Mouse (Mus musculus): Measurements from ENCODE around the gene Aig1.
A peak's percentile ranks its signal among the peaks of the same experiment; 100 is the strongest.
"Not testable (repeated sequence)": the region's sequence is repeated elsewhere in the genome, so short reads cannot be mapped to it uniquely, and the experiment has no call there.

Aig1 gene

DNA sequence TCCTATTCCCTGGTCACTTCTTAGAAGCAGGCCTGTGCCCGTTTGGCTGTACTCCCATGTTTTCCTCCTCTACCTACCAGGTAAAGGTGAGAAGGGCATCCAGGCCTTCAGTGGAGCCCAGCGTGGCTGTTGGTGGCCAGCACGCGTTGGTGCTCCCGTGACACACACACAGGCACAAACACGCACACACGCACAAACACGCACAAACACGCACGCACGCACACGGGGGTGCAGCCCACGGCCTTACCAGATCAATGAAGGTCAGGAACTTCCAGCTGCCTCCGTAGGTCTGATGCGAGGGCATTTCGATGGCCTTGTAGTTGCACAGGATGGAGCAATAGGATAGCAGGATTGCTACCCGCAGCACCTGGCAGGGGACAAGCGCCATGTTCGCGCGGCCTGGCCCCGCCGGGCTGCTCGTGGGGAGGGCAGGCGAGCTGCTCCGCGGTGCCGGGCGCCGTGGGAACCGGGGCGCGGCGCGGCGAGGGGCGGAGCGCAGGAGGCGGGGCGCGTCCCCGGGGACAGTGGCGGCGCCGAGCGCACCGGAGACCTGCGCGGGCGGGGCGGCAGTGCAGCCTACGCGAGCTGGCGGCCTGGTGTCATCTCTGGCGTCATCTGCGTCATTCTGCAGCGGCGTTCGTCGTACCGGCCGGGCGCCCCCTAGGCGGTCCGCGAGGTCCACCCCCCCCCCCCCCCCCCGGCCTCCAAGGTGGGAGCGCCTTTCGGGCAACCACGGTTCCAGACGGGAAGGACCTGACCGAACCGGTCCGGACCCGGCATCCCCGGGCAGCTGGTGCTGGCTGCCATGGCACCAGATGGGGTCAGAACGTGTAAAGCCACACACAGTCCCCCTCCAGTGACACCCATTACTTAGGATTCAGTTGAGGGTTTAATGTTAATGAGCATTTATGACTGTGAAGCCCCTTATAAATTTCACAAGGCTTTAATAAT is at the start of gene Aig1:
Aig1 (minus strand) TSS at position 610 of the 951 bp plus-strand sequence.
- peak; percentile 87 for DNase-seq

DNA sequence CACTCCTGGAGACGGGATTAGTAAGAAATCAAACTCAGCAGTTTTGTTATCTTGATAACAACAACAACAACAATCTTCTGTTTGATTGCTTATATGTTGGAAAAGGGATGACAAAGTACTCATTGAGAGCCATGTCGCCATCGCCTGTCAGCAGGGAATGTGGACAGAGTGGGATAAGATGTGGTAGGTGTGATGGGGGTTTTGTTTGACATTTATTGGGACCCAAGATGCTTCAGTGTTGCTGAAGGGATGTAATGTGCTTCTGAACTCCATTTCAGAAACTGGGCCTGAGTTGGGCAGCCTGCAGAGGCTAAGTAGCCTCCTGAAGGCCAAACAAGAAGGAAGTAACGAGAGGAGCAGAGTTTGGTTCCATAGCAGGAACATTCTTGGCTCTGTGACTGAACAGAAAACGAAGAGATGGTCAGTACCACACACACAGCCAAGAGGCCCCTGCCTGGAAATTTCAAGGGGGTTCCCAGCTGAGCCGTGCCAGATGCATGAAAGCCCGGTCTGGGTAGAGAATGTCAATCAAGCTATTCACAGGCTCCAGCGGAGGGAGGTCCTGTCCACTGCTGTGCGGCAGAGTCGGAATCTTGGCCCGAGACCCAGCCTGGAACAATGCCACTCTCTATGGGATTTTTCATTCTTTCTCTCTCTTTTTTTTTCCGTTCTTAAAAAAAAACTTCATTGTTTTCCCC is 48.0 kb upstream of the Aig1 start:
- no peak for DNase-seq

DNA sequence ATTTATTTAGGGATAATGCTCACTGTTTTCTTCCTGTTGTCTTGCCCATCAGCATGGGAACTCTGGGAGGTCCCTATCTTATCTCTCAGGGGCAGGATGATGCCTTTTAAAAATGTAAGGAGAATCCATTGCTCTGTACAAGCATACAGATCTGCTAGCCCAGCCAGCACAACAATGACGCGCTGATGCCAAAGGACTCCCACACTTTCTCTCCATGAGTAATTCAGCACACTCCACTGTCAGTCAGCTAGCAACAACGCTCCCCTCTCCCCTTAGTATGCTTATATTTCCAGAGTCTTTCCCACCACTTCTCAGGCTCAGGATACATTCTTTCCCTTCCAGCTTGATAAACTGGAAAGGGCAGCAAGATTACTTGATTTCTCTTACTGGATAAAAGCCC is 46.4 kb upstream of the Aig1 start:
- no peak for DNase-seq

GRCm38 (mm10) chr10:13913689-13914088 is 44.9 kb upstream of the Aig1 start:
- no peak for DNase-seq

GRCm38 (mm10) chr10:13906261-13906741 is 37.5 kb upstream of the Aig1 start:
- no peak for DNase-seq

DNA sequence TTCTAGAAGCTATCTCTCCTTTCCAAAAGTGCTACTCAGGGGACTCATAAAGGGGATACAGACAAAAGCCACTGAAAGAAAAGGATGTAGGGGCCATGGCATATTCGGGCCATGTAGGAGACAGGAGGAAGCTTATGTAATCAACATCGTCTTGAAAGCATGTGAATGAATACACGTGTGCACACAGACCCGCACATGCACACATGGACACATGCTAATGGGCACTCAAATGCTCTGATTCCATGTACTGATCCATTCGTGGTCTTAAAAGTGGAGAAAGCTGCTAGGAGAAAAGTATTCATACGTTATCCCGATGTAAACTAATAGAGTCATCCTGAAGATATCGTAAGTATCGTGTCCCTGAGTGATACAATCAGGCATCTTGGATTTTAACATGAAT is 36.8 kb upstream of the Aig1 start:
- no peak for DNase-seq

DNA sequence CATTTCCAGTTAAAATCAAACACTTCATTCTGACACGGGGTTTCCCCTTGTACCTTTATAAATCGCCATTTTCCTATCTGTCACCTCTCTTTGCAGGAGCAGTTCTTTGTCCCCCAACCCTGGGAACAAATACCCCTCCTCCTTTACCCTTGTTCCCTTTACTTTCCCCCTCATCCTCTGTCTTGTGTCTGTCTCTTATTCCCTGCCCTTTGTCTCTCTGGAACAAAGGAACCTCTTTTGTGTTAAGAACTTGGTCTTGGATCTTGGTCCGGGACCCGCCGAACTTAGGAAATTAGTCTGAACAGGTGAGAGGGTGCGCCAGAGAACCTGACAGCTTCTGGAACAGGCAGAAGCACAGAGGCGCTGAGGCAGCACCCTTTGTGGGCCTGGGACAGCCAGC is 24.0 kb upstream of the Aig1 start:
- DNase-seq, result not testable (repeated sequence)

DNA sequence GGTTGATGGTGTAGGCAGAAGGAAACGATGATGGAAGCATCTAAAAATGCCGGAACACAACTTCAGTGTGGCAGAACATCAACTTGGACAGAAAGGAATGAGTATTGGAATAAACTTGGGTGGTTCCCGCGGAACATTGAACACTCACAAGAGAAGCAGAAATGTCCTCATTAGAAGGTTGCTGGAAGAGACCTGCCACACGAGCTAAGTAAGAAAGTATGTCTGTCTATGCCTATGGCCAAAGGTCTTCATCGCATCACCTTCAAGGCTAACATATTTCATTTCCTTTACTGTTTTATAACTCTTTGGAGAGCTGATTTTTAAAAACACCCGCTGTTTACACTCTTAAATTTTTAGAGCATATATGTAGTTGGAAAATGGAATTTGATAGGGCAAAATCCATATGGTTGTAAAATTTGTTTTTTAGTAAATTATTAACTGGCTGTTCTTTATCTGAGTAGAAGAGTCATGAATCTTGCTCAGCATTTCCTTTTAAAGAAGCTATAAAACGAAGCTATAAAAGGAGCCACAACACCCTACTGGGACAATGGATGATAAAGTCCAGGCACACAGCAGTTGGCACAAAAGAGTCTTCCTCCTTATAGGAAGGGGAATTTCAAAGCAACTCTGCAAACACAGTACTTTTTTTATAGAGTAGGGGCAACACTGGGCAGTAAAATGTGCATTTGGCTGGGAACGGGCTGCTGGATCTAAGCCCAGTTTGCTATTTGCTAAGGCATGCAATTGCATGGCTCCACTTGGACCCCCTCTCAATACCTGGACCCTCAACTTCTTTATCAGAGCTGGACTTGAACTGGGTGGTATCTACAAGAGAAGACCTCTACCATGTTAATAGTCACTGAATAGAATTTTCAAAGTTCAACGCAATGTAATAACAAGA is 14.4 kb upstream of the Aig1 start:
- DNase-seq, result no peak

DNA sequence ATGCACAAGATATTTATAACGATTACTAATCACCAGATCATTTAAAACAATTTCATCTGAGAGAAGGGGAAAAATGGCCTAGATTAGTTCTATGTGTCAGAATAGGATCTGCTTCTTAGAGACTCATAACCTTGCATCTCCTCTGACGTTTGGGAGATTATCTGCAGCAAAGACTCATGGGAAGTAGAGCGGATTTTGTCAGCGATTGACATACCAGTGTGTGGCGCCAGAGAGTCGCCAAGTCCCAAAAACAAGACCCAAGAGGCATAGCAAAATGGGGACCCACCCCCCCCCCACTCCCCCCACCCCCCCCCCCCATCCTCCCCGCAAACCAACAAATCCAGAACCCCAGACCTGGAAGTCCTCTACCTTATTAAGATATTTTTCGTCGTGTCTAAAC is 13.7 kb upstream of the Aig1 start:
- no peak for DNase-seq

DNA sequence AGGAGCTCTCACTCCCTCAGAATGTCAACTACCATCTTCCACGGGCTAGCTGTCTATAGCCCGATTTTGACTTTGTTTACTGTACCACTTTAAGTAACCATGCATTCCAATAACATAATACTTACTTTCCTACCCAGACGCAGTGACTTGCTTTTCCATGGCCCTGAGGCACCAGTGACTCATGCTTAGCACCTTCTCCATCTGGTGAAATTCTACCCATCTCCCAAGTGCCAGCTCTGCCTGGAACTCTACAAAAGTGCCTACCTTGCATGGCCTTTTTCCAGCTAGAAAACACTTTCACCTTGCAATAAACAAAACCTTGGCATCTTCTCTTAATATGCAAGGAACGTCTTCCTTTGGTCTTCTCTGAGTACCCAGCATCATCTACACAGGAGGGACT is 9.9 kb upstream of the Aig1 start:
- DNase-seq, result no peak

GRCm38 (mm10) chr10:13875038-13875420 is 6.2 kb upstream of the Aig1 start:
- no peak for DNase-seq

- DNase-seq, result peak; percentile 61
These were observed 5.7 kb upstream of the Aig1 start for GRCm38 (mm10) chr10:13874301-13875037.

DNA sequence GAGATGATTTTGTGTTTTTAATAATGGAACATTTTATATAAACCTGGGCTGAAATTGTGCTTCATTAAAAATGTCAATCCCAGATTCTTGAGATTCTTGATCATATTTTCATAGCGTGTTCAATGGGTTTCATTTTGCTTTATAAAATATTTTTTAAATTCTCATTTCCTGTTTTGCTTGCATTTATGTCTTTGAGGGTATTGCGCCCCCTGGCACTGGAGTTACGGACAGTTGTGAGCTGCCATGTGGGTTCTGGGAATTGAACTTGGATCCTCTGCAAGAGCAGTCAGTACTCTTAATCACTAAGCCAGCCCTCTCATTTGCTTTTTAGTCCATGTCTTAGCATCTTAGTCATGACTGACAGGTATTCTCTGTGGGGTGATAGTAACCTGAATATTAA is 1.8 kb upstream of the Aig1 start:
- no peak for DNase-seq

DNA sequence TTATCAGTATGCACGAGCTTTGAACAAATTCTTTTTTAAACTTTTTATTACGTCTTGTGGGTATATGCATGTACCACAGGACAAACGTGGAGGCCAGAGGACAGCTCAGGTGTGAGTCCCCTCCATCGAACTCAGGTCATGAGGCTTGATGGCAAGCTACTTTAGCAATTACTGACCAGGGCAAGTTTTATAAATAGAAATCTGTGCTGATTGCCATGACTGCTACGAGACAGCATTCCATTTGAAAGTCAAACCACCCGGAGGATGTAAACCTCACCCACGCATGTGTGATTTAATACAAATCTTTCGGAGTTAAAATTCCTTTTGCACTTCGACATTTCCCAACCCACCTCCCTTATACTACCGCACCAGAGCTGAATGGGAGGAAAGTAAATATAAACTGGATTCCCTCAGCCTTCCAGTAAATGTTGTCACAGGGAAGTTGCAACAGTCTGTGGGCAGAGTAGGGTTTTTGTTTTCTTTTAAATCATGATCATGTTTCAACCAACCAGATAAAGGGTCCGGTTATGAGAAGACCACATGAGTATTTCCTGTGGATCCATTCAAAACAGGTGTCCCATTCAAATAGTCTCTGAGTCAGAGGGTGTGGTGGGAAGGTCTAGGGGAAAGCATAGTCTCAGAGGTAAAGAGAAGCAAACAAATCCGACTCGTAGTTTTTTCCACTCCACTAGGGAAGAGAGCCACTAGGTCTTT is 699 bp upstream of the Aig1 start:
- DNase-seq, result no peak

GRCm38 (mm10) chr10:13866391-13866790 is 2.4 kb downstream of the Aig1 start:
- no peak for DNase-seq

DNA sequence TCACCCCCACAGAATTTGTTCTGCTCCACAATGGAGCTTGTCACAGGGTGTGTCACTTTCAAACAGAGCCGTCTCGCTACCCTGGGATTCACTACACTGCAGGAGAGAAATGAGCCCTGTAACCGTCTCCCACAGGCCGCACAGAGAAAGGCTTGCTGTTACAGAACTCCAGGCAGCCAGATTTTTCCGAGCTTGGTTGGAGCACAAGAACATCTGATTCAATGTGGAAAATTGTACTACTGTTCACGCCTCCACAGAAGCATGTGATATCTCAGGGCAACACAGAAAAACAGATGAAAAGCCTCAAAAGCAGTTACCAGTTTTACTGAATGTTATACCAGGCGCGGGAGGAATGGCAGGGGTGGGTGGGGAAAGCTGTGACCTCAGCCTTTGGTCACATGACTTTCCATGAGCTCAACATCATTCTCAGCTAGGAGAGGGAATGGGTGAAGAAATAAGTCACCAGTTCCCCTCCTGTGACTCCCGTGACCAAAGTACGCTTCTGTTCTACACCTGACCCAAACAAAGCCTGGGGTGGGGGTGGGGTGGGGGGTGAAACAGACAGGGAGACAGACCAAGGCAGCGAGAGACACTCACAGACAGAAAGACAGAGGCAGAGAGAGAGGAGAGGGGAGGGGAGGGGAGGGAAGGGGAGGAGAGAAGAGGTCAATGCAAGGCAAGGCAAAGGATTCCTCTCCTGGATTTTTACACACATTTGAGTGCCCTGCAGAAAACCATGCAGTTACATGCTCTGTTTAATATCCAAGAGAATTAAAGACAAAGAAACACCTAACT is 7.5 kb downstream of the Aig1 start:
- DNase-seq, result no peak

DNA sequence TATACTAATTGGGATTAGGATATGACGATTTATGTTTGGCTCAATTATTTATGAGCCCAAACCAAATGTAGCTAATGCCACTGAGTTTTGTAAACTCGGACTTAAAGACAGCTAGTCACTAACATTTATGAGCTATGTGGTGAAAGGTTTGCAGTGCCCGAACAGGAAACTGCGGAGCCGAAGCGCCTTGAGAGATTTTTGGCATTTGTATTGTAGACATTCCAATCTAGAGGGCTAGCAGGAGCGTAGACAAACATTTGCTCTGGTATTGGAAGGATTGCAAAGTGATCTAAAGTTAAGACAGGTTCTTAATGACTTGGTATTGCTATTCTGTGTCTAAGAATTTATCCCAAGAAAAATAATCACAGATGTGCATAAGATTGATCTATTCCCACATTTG is 12.3 kb downstream of the Aig1 start:
- no peak for DNase-seq

DNA sequence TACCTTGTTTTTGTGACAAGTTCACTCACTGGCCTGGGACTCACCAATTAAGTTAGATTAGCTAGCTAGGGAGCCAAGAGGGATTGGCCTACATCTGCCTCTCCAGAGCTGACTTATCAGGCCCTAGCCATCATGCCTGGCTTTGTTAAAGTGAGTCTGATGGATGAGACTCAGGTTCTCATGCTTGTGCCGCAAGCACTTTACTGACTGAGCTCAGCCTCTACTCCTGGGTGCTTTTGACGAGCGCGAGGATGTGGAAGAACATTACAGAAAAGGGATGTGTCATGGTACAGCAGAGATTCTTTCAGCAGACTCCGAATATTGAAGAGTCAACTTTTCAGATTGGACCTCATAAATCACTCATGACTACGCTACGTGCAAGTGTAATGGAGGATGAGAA is 12.8 kb downstream of the Aig1 start:
- DNase-seq, result no peak

DNA sequence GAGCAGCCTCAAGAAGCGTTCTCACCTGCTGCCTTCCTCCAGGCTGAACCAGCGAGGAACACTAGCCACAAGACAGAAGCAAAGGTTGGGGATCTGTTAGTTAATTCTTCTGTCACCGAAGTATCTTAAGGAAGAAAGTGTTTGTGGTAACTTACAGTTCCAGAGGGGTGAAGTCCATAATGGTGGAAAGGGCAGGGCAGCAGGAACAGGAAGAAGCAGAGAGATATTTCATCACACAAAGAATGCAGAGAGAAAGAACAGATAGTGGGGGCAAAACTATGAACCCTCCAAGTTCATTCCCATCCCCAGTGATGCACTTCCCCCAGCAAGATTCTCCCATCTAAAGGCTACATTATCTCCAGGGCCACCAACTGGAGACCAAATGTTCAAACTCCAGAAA is 13.7 kb downstream of the Aig1 start:
- DNase-seq, result no peak

DNA sequence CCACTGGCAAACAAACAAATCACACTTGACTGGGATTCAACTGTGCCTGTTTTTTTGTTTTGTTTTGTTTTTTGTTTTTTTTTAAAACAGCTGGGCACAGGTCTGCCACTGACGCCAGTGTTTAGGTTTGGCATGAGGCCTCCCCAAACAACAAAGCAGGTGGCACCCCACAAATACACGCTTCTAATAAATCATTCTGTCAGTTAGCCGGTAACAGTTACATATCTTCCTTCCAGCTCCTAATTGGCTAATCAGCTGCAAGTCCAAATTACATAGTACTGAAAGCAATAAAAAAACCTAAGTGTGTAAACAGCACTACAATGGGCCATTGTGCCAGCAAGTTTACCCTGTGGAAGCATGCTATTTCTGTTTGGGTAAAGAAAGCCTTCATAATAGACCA is 18.7 kb downstream of the Aig1 start:
- no peak for DNase-seq

DNA sequence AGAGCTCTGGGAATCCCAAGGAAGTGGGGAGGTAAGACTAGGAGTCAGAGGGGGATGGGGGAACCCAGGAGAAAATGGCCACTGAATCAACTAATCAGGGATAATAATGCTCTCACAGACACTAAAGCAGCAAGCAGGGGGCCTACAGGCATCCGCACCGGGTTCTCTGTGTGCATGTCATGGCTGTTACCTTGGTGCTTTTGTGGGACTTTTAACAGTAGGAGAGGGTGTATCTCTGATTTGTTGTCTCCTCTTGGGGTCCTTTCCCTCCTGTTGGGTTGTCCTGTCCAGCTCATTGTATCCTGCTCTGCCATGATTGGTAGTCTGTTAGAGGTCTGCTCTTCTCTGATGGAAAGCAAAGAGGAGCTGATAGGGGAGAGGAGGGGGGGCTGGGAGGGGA is 19.6 kb downstream of the Aig1 start:
- DNase-seq, result no peak
